Mouse (Mus musculus): ENCODE measurements around the gene Rnf224. TPM values are rescaled to one million over a fixed set of nuclear protein-coding genes. Genes with fewer than 3 reads are reported as not detected.

Rnf224 gene
- polyA plus RNA-seq, 1 experiment, result not detected

DNA sequence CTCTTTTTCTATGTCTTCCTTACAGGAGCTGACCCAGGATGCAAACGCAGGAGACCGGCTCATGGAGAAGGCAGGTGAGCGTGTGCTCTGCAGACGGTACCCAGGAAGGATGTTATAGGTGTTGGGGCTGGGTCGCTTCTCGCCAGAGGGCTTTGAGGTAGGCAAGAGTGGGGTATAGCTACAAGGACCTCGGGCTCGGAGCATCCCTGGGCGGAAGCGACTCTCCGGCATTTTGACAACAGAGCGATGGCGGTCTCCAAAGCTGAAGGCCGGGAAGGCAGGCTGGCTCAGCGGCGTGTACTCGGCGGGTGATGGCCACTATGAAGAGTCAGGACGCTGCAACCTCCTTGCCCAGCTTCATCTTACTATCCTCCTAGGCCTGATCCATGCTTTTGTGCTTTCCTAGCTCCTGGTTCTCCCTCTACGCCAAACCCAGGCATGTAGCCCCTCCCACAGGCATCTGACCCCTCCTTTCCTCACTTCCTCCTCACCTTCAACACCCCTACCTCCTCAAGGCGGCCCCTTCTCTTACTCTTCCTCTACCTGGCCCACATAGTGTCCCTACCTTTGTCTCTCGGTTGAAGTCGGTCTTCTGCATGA lies 23.2 kb downstream of the Rnf224 start:
- no peak for TF ChIP-seq POLR2A (IDR thresholded peaks at IDR 0.05; ENCODE audit: low read depth, low read length)
- no peak for TF ChIP-seq CTCF (IDR thresholded peaks at IDR 0.05; ENCODE audit: extremely low read depth, insufficient read depth, insufficient read length, insufficient replicate concordance)
- H3K4me1 ChIP-seq (ENCODE audit: control insufficient read depth, insufficient read depth, insufficient read length), result peaks cover 9% of the 10 kb centered on the region; the same call in 1 of the 2 replicates
- WGBS, result 88% methylated on average over 23 of the region's 23 CpGs

DNA sequence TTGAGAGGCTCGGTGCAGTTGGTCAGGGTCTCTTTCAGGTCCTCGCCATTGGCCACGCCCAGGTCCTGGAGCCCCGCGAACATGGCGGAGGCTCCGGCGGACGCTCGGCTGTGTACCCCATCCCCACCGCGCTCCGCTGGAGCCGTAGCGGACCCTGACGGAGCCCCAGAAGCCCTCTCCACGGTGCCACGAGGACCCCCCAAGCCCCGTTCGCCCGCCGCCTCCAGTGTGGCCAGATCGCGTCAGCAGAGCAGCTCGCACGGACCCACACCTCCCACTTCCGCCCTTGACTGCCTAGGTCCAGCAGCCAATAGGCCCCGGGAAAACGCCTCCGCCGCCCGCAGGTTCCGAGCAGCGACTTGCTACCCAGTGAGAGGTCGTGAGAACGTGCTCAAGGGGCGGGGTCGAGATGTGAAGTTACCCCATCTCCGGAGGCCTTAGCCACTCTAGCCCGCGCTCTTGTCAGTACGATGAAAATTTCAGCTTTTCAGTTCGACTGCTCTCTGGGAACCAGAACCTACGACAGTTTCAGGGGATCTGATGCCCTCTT lies 25.4 kb downstream of the Rnf224 start, which contains the start of gene Nelfb:
Gene Nelfb (minus strand): TSS at position 369 of the 550 bp plus-strand sequence.
- peaks cover 7% of the 10 kb centered on the region for H3K36me3 ChIP-seq (ENCODE audit: control insufficient read depth, insufficient read depth, low read length)
- H3K4me1 ChIP-seq (ENCODE audit: control insufficient read depth, insufficient read depth, insufficient read length), result peaks cover 9% of the 10 kb centered on the region; the same call in 1 of the 2 replicates
- H3K27me3 ChIP-seq (ENCODE audit: control insufficient read depth, insufficient read depth, low read length), result no peaks in the 10 kb centered on the region
- H3K27ac ChIP-seq (ENCODE audit: insufficient read depth, low read length), result peak within 1 kb of the TSS; percentile 92
- WGBS, result under 1% methylated on average over 44 of the region's 44 CpGs
- TF ChIP-seq POLR2A (IDR thresholded peaks at IDR 0.05; ENCODE audit: low read depth, low read length) (peak; percentile 69), CTCF (IDR thresholded peaks at IDR 0.05; ENCODE audit: extremely low read depth, insufficient read depth, insufficient read length, insufficient replicate concordance) (no peak)
- peak within 1 kb of the TSS; percentile 91 for H3K4me3 ChIP-seq (ENCODE audit: extremely low read depth, insufficient read depth, insufficient read length)
- DNase-seq (ENCODE audit: low read depth in 1 of 2, low spot score in 2 of 2), result peak; percentile 81 to 91

More for the DNA sequence above, 23.2 kb downstream of the Rnf224 start:
- DNase-seq (ENCODE audit: low read depth in 1 of 2, low spot score in 2 of 2), result no peak
- Histone ChIP-seq H3K4me3 (ENCODE audit: extremely low read depth, insufficient read depth, insufficient read length) (no peak overlapping the region), H3K27me3 (ENCODE audit: control insufficient read depth, insufficient read depth, low read length) (no peaks in the 10 kb centered on the region), H3K36me3 (ENCODE audit: control insufficient read depth, insufficient read depth, low read length) (peaks cover 2% of the 10 kb centered on the region; the same call in 1 of the 2 replicates), H3K27ac (ENCODE audit: insufficient read depth, low read length) (no peak overlapping the region)

DNA sequence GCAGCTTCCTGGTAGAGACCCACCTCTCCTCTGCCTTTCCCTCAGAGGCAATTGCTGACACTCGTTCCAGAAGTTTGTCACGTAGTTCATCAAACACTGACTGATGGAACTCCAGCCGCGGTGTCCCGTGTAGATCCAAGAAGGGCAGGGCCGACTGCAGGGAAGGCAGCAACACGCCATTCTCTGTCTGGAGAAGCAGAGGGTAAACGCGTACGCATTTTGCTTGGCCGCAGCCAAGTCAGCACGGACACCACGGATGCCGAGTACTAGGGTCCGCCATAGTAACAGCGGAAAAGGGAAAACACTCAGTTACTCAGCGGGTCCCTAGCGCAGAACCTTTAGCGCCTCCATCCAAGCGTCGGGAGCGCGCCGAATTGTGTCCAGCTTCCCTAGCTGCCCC lies 25.9 kb downstream of the Rnf224 start:
- Histone ChIP-seq H3K36me3 (ENCODE audit: control insufficient read depth, insufficient read depth, low read length) (peaks cover 12% of the 10 kb centered on the region), H3K27ac (ENCODE audit: insufficient read depth, low read length) (peak overlapping the region; percentile 92), H3K4me3 (ENCODE audit: extremely low read depth, insufficient read depth, insufficient read length) (peak overlapping the region; percentile 91), H3K27me3 (ENCODE audit: control insufficient read depth, insufficient read depth, low read length) (no peaks in the 10 kb centered on the region), H3K4me1 (ENCODE audit: control insufficient read depth, insufficient read depth, insufficient read length) (peaks cover 9% of the 10 kb centered on the region; the same call in 1 of the 2 replicates)
- TF ChIP-seq POLR2A (IDR thresholded peaks at IDR 0.05; ENCODE audit: low read depth, low read length) (no peak), CTCF (IDR thresholded peaks at IDR 0.05; ENCODE audit: extremely low read depth, insufficient read depth, insufficient read length, insufficient replicate concordance) (no peak)
- DNase-seq (ENCODE audit: low read depth in 1 of 2, low spot score in 2 of 2), result no peak
- WGBS, result under 1% methylated on average over 24 of the region's 24 CpGs

DNA sequence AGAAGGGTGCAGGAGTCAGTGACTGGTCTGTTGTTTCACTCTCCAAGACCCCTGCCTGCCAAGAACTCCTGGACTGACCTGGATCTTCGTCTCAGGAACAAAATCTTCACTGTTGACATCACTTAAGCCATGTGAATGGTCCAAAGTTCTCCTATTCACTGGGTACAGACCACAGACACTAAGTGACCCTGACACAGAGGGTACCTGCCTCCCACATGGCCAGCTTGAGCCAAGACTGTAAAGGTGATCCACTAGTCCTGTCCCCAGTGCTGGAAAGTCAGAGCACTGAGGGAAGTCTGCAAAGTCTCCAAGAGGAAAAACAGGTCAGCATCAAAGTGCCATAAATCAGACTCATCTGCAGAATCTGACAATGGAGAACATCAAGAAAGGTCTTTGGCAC lies 29.0 kb downstream of the Rnf224 start:
- no peaks in the 10 kb centered on the region for H3K27me3 ChIP-seq (ENCODE audit: control insufficient read depth, insufficient read depth, low read length)
- peaks cover 37% of the 10 kb centered on the region for H3K36me3 ChIP-seq (ENCODE audit: control insufficient read depth, insufficient read depth, low read length)
- 96% methylated on average over 1 of the region's 1 CpGs for WGBS
- H3K4me1 ChIP-seq (ENCODE audit: control insufficient read depth, insufficient read depth, insufficient read length), result peaks cover 9% of the 10 kb centered on the region; the same call in 1 of the 2 replicates
- TF ChIP-seq POLR2A (IDR thresholded peaks at IDR 0.05; ENCODE audit: low read depth, low read length) (no peak), CTCF (IDR thresholded peaks at IDR 0.05; ENCODE audit: extremely low read depth, insufficient read depth, insufficient read length, insufficient replicate concordance) (no peak)
- no peak overlapping the region for H3K4me3 ChIP-seq (ENCODE audit: extremely low read depth, insufficient read depth, insufficient read length)
- no peak overlapping the region for H3K27ac ChIP-seq (ENCODE audit: insufficient read depth, low read length)
- no peak for DNase-seq (ENCODE audit: low read depth in 1 of 2, low spot score in 2 of 2)

DNA sequence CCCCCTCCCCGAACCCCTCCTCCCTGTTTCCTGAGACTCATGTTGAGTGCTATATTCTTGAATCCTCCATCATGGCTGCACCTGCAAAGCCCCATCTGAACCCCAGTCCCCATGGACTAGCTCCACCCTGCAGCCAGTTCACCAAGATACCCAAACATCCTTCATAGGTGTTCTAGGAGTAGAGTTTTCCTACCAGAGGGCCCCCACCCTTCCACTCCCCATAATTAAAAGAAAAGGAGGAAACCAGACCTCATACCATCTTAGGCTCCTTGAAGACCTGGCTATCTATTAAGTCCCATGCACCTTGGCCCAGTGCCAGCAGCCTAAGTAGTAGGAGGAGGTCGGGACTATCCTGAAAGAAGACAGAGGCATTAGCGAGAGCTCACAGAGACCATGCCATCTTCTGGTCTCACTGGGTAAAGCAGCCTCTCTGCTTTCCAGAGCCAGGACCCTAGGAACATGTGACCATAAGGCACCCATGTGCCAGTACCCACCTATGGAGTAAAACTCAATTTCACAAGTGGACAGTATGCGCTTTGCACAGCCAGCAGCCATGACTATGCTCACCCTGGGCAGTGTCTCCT lies 32.9 kb downstream of the Rnf224 start:
- 62% methylated on average over 4 of the region's 4 CpGs for WGBS
- H3K36me3 ChIP-seq (ENCODE audit: control insufficient read depth, insufficient read depth, low read length), result peaks cover 49% of the 10 kb centered on the region

DNA sequence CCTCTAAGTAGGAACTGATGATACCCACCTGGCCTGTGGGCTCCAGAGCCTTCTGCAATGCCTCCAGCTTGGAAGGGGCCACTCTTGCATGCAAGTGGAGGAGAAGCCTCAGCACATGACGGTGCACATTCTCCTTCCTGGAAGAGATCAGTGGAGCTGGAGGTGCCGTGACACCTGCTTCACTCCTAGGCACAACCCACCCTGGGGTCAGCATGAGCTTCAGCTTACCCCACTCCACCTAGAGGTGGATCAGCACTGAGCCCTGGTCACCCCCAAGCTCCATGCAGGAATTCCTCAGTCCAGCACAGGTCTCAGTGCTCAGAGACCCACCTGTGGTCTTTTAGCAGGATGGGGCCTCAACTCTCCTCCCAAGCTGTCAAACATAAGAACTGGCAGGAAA lies 36.0 kb downstream of the Rnf224 start:
- TF ChIP-seq CTCF (IDR thresholded peaks at IDR 0.05; ENCODE audit: extremely low read depth, insufficient read depth, insufficient read length, insufficient replicate concordance), result no peak
- TF ChIP-seq POLR2A (IDR thresholded peaks at IDR 0.05; ENCODE audit: low read depth, low read length), result no peak
- Histone ChIP-seq H3K27ac (ENCODE audit: insufficient read depth, low read length) (no peak overlapping the region), H3K27me3 (ENCODE audit: control insufficient read depth, insufficient read depth, low read length) (no peaks in the 10 kb centered on the region), H3K36me3 (ENCODE audit: control insufficient read depth, insufficient read depth, low read length) (peaks cover 39% of the 10 kb centered on the region), H3K4me1 (ENCODE audit: control insufficient read depth, insufficient read depth, insufficient read length) (peaks cover 7% of the 10 kb centered on the region; the same call in 1 of the 2 replicates), H3K4me3 (ENCODE audit: extremely low read depth, insufficient read depth, insufficient read length) (no peak overlapping the region)
- DNase-seq (ENCODE audit: low read depth in 1 of 2, low spot score in 2 of 2), result no peak
- 84% methylated on average over 2 of the region's 2 CpGs for WGBS

More for the DNA sequence above, 32.9 kb downstream of the Rnf224 start:
- TF ChIP-seq POLR2A (IDR thresholded peaks at IDR 0.05; ENCODE audit: low read depth, low read length) (no peak), CTCF (IDR thresholded peaks at IDR 0.05; ENCODE audit: extremely low read depth, insufficient read depth, insufficient read length, insufficient replicate concordance) (no peak)
- Histone ChIP-seq H3K27me3 (ENCODE audit: control insufficient read depth, insufficient read depth, low read length) (no peaks in the 10 kb centered on the region), H3K4me1 (ENCODE audit: control insufficient read depth, insufficient read depth, insufficient read length) (no peaks in the 10 kb centered on the region), H3K27ac (ENCODE audit: insufficient read depth, low read length) (no peak overlapping the region), H3K4me3 (ENCODE audit: extremely low read depth, insufficient read depth, insufficient read length) (no peak overlapping the region)
- no peak for DNase-seq (ENCODE audit: low read depth in 1 of 2, low spot score in 2 of 2)

All from spleen, adult 2 months (tissue).